Mouse (Mus musculus): ENCODE measurements around the gene Car15.

The Car15 gene

GRCm38 (mm10) chr16:17838051-17838450, at the start of gene Car15:
TSS of gene Car15 (minus strand) at chr16:17838364.
- DNase-seq: no peak

GRCm38 (mm10) chr16:17884116-17884515, 46.0 kb upstream of the Car15 start:
- DNase-seq: no peak

GRCm38 (mm10) chr16:17882196-17882595, 44.0 kb upstream of the Car15 start:
- no peak for DNase-seq

- DNase-seq: no peak
Measured at GRCm38 (mm10) chr16:17879571-17879970, 41.4 kb upstream of the Car15 start.

GRCm38 (mm10) chr16:17876096-17876495, 37.9 kb upstream of the Car15 start:
- no peak for DNase-seq

- no peak for DNase-seq
Measured at GRCm38 (mm10) chr16:17875174-17875573, 37.0 kb upstream of the Car15 start.

GRCm38 (mm10) chr16:17872995-17873394, 34.8 kb upstream of the Car15 start:
- no peak for DNase-seq

GRCm38 (mm10) chr16:17871248-17871647, 33.1 kb upstream of the Car15 start:
- DNase-seq: no peak

- DNase-seq: no peak
Measured at GRCm38 (mm10) chr16:17865770-17866169, 27.6 kb upstream of the Car15 start.

GRCm38 (mm10) chr16:17865293-17865692, 27.1 kb upstream of the Car15 start:
- no peak for DNase-seq

- DNase-seq: no peak
Measured at GRCm38 (mm10) chr16:17858592-17858991, 20.4 kb upstream of the Car15 start.

- no peak for DNase-seq
Measured at GRCm38 (mm10) chr16:17857157-17857556, 19.0 kb upstream of the Car15 start.

- DNase-seq: no peak
Measured at GRCm38 (mm10) chr16:17853263-17853662, 15.1 kb upstream of the Car15 start.

GRCm38 (mm10) chr16:17851860-17852259, 13.7 kb upstream of the Car15 start:
- no peak for DNase-seq

- DNase-seq: no peak
Measured at GRCm38 (mm10) chr16:17851331-17851730, 13.2 kb upstream of the Car15 start.

- DNase-seq: no peak
Measured at GRCm38 (mm10) chr16:17849486-17849885, 11.3 kb upstream of the Car15 start.

GRCm38 (mm10) chr16:17848928-17849327, 10.8 kb upstream of the Car15 start:
- DNase-seq: peak; percentile 40

GRCm38 (mm10) chr16:17848431-17848830, 10.3 kb upstream of the Car15 start:
- no peak for DNase-seq

- no peak for DNase-seq
Measured at GRCm38 (mm10) chr16:17843701-17844365, 5.7 kb upstream of the Car15 start.

GRCm38 (mm10) chr16:17842437-17842836, 4.3 kb upstream of the Car15 start:
- no peak for DNase-seq

- DNase-seq: no peak
Measured at GRCm38 (mm10) chr16:17839976-17840375, 1.8 kb upstream of the Car15 start.

- DNase-seq: no peak
Measured at GRCm38 (mm10) chr16:17835481-17835880, 2.7 kb downstream of the Car15 start.

- no peak for DNase-seq
Measured at GRCm38 (mm10) chr16:17834543-17834942, 3.6 kb downstream of the Car15 start.

- peak; percentile 57 for DNase-seq
Measured at GRCm38 (mm10) chr16:17833681-17834399, 4.3 kb downstream of the Car15 start.

- no peak for DNase-seq
Measured at GRCm38 (mm10) chr16:17833321-17833680, 4.9 kb downstream of the Car15 start.

Measured in right cerebral cortex, postnatal 14 days (tissue).